ENCODE assay signal across 8 mouse cellular contexts in genomic region chr19:24030511-24030870, GRCm38 (mm10). TPM values are rescaled to one million over a fixed set of nuclear protein-coding genes. Genes with fewer than 3 reads are reported as not detected.
DNase-seq lines count a peak whose midpoint lies in the region; ATAC-seq and TF ChIP-seq lines count a peak whose summit lies in the region.

No protein-coding gene starts in this region.

- peak; percentile 85 for ATAC-seq in forebrain, postnatal 0 days
- peak; percentile 75 for ATAC-seq in intestine, embryonic 16.5 days
- no peak for ATAC-seq in liver, embryonic 15.5 days (ENCODE audit: insufficient read depth)

- peak; percentile 36 for TF ChIP-seq CTCF in forebrain, postnatal 0 days (IDR thresholded peaks at IDR 0.05; ENCODE audit: low read depth)

- peak; percentile 94 for DNase-seq in heart, adult 11 months
- DNase-seq in heart, postnatal 25 days (ENCODE audit: low spot score), result no peak
- DNase-seq in brain, adult 2 months (ENCODE audit: low read depth, low spot score), result peak; percentile 62
- peak; percentile 54 for DNase-seq in forebrain, postnatal 0 days
- DNase-seq in right cerebral cortex, adult 18-20 months, result peak; percentile 46
- no peak for DNase-seq in ovary, postnatal 36 days (ENCODE audit: low spot score)

- no peaks in the 10 kb centered on the region for H3K36me3 ChIP-seq in forebrain, postnatal 0 days (ENCODE audit: insufficient read depth)
- H3K36me3 ChIP-seq in intestine, embryonic 16.5 days (ENCODE audit: control insufficient read depth, insufficient read depth, low read length), result no peaks in the 10 kb centered on the region
- H3K36me3 ChIP-seq in liver, embryonic 15.5 days (replicated peaks), result no peaks in the 10 kb centered on the region

- intact Hi-C loops in heart, postnatal 25 days (cut with DNase I), result loop anchor here (5.0 to 10.0 kb wide), 2 partner anchors 57 to 346 kb away; partner anchors contain the start of gene Ptar1

- H3K9ac ChIP-seq in forebrain, postnatal 0 days, result peak overlapping the region; percentile 68
- H3K9ac ChIP-seq in intestine, embryonic 16.5 days (ENCODE audit: low read depth, low read length), result peak overlapping the region; percentile 80
- no peak overlapping the region for H3K9ac ChIP-seq in liver, embryonic 15.5 days

- 0 out of 2 replicates have a peak overlapping the region, but pooled peaks have one; percentile 29 for H3K27ac ChIP-seq in forebrain, postnatal 0 days (ENCODE audit: low read depth, low read length)
- H3K27ac ChIP-seq in intestine, embryonic 16.5 days (ENCODE audit: low read length), result no peak overlapping the region
- H3K27ac ChIP-seq in liver, embryonic 15.5 days (replicated peaks), result no peak overlapping the region

- peak overlapping the region; percentile 88 for H3K4me2 ChIP-seq in forebrain, postnatal 0 days (ENCODE audit: low read depth)
- H3K4me2 ChIP-seq in intestine, embryonic 16.5 days (ENCODE audit: low read depth, low read length), result peak overlapping the region; percentile 95
- peak overlapping the region; percentile 67 for H3K4me2 ChIP-seq in liver, embryonic 15.5 days

- H3K9me3 ChIP-seq in forebrain, postnatal 0 days (ENCODE audit: low read length), result no peaks in the 10 kb centered on the region
- no peaks in the 10 kb centered on the region for H3K9me3 ChIP-seq in intestine, embryonic 16.5 days (ENCODE audit: control insufficient read depth, low read length)
- H3K9me3 ChIP-seq in liver, embryonic 15.5 days (replicated peaks), result no peaks in the 10 kb centered on the region

- peak overlapping the region; percentile 74 for H3K4me3 ChIP-seq in forebrain, postnatal 0 days (ENCODE audit: low read depth, low read length)
- H3K4me3 ChIP-seq in intestine, embryonic 16.5 days (ENCODE audit: low read length), result peak overlapping the region; percentile 73
- H3K4me3 ChIP-seq in liver, embryonic 15.5 days (replicated peaks), result peak overlapping the region; percentile 48

- WGBS in forebrain, postnatal 0 days, result 5% methylated on average over 42 of the region's 49 CpGs
- under 1% methylated on average over 42 of the region's 49 CpGs for WGBS in intestine, embryonic 16.5 days
- under 1% methylated on average over 49 of the region's 49 CpGs for WGBS in liver, embryonic 15.5 days (ENCODE audit: insufficient replicate concordance)

- peaks cover 21% of the 10 kb centered on the region for H3K27me3 ChIP-seq in forebrain, postnatal 0 days (ENCODE audit: insufficient read depth, low read length)
- H3K27me3 ChIP-seq in intestine, embryonic 16.5 days (replicated peaks; ENCODE audit: control insufficient read depth, insufficient read depth, low read length), result peaks cover 19% of the 10 kb centered on the region
- H3K27me3 ChIP-seq in liver, embryonic 15.5 days, result peaks cover 65% of the 10 kb centered on the region

- peaks cover 5% of the 10 kb centered on the region; the same call in 1 of the 2 replicates for H3K4me1 ChIP-seq in forebrain, postnatal 0 days (ENCODE audit: insufficient read depth)
- H3K4me1 ChIP-seq in intestine, embryonic 16.5 days (ENCODE audit: control insufficient read depth, insufficient read depth, low read length), result peaks cover 7% of the 10 kb centered on the region; the same call in 1 of the 2 replicates
- H3K4me1 ChIP-seq in liver, embryonic 15.5 days (replicated peaks), result no peaks in the 10 kb centered on the region

RNA-seq across cellular contexts. Expression of gene Fam189a2, which starts 0.3 kb away (rescaled TPM):
- 10 to 100 TPM; 49.6 to 53.1 TPM for total RNA-seq in heart, postnatal 25 days (2021)
- 8.2 and 8.4 TPM in 2 replicates for total RNA-seq in forebrain, postnatal 0 days (2014; rRNA removed)
- 1.8 and 2.5 TPM in 2 replicates for polyA plus RNA-seq in forebrain, postnatal 0 days (2015; fragmentation: Nextera tagmentation; extraction: Ambion mirVana)
- polyA plus RNA-seq in intestine, embryonic 16.5 days (2015; fragmentation: Nextera tagmentation; extraction: Ambion mirVana), result 0.88 and 0.93 TPM in 2 replicates
- polyA plus RNA-seq in liver, embryonic 15.5 days (2015; fragmentation: Nextera tagmentation; extraction: Ambion mirVana), result 0.03 TPM in 1 of 2 replicates, not detected in the other

Comparison
In these comparisons a context has a peak if more than half of its experiments do, and no peak if none do; other contexts are left out.
1. DNase-seq: peak in heart, adult 11 months (single experiment), brain, adult 2 months (single experiment), forebrain, postnatal 0 days (single experiment) and right cerebral cortex, adult 18-20 months (single experiment); none in heart, postnatal 25 days (single experiment) and ovary, postnatal 36 days (single experiment).
2. Peak in every context shown above with its lines, with median percentiles within 50 percentile points of each other: H3K4me2 ChIP-seq and H3K4me3 ChIP-seq.